Mouse (Mus musculus): ENCODE results near the gene Foxn3. TPM values are rescaled to one million over a fixed set of nuclear protein-coding genes. Genes with fewer than 3 reads are reported as not detected.

Gene Foxn3
- polyA plus RNA-seq, 1 experiment from 2014 or later = 54.0 TPM

- no peak for DNase-seq (ENCODE audit: low spot score)
- H3K9me3 ChIP-seq (replicated peaks; ENCODE audit: low read length) = no peaks in the 10 kb centered on the region
- 85% methylated on average over 5 of the region's 5 CpGs for WGBS
Observed at GRCm38 (mm10) chr12:99466426-99466825, 97.0 kb downstream of the Foxn3 start.

GRCm38 (mm10) chr12:99464291-99464690 lies 99.1 kb downstream of the Foxn3 start:
- TF ChIP-seq CTCF (IDR thresholded peaks at IDR 0.05; ENCODE audit: low read depth) = no peak
- 69% methylated on average over 5 of the region's 5 CpGs for WGBS
- no peak for ATAC-seq (replicated peaks; ENCODE audit: low FRiP score, low read depth)

More at GRCm38 (mm10) chr12:99466426-99466825, 97.0 kb downstream of the Foxn3 start:
- H3K4me2 ChIP-seq (ENCODE audit: low read length) = no peak overlapping the region
- TF ChIP-seq CTCF (IDR thresholded peaks at IDR 0.05; ENCODE audit: low read depth) = no peak
- no peaks in the 10 kb centered on the region for H3K36me3 ChIP-seq (ENCODE audit: insufficient read depth, low read length)
- H3K9ac ChIP-seq (ENCODE audit: low read depth, low read length) = no peak overlapping the region
- no peaks in the 10 kb centered on the region; the same call in 1 of the 2 replicates for H3K4me1 ChIP-seq (replicated peaks; ENCODE audit: insufficient read depth, low read length)
- no peak for ATAC-seq (replicated peaks; ENCODE audit: low FRiP score, low read depth)
- no peak overlapping the region for H3K4me3 ChIP-seq (replicated peaks; ENCODE audit: low read depth, low read length)
- no peaks in the 10 kb centered on the region for H3K27me3 ChIP-seq (ENCODE audit: insufficient read depth, low read length)
- H3K27ac ChIP-seq = no peak overlapping the region

GRCm38 (mm10) chr12:99462846-99463245 lies 100.5 kb downstream of the Foxn3 start:
- Histone ChIP-seq H3K36me3 (ENCODE audit: insufficient read depth, low read length) (no peaks in the 10 kb centered on the region), H3K9ac (ENCODE audit: low read depth, low read length) (no peak overlapping the region), H3K4me3 (replicated peaks; ENCODE audit: low read depth, low read length) (no peak overlapping the region), H3K27me3 (ENCODE audit: insufficient read depth, low read length) (no peaks in the 10 kb centered on the region), H3K9me3 (replicated peaks; ENCODE audit: low read length) (no peaks in the 10 kb centered on the region), H3K27ac (no peak overlapping the region), H3K4me1 (replicated peaks; ENCODE audit: insufficient read depth, low read length) (no peaks in the 10 kb centered on the region; the same call in 1 of the 2 replicates), H3K4me2 (ENCODE audit: low read length) (no peak overlapping the region)
- WGBS = 100% methylated on average over 1 of the region's 1 CpGs
- DNase-seq (ENCODE audit: low spot score) = no peak
- no peak for ATAC-seq (replicated peaks; ENCODE audit: low FRiP score, low read depth)
- TF ChIP-seq CTCF (IDR thresholded peaks at IDR 0.05; ENCODE audit: low read depth) = no peak

More at GRCm38 (mm10) chr12:99464291-99464690, 99.1 kb downstream of the Foxn3 start:
- Histone ChIP-seq H3K4me2 (ENCODE audit: low read length) (no peak overlapping the region), H3K4me1 (replicated peaks; ENCODE audit: insufficient read depth, low read length) (no peaks in the 10 kb centered on the region; the same call in 1 of the 2 replicates), H3K4me3 (replicated peaks; ENCODE audit: low read depth, low read length) (no peak overlapping the region), H3K9me3 (replicated peaks; ENCODE audit: low read length) (no peaks in the 10 kb centered on the region), H3K27me3 (ENCODE audit: insufficient read depth, low read length) (no peaks in the 10 kb centered on the region), H3K27ac (no peak overlapping the region), H3K36me3 (ENCODE audit: insufficient read depth, low read length) (no peaks in the 10 kb centered on the region), H3K9ac (ENCODE audit: low read depth, low read length) (no peak overlapping the region)
- no peak for DNase-seq (ENCODE audit: low spot score)

GRCm38 (mm10) chr12:99462302-99462701 lies 101.1 kb downstream of the Foxn3 start:
- no peak overlapping the region for H3K27ac ChIP-seq
- H3K9ac ChIP-seq (ENCODE audit: low read depth, low read length) = no peak overlapping the region
- no peaks in the 10 kb centered on the region for H3K27me3 ChIP-seq (ENCODE audit: insufficient read depth, low read length)

GRCm38 (mm10) chr12:99457521-99458205 lies 105.7 kb downstream of the Foxn3 start:
- Histone ChIP-seq H3K4me2 (ENCODE audit: low read length) (no peak overlapping the region), H3K27me3 (ENCODE audit: insufficient read depth, low read length) (no peaks in the 10 kb centered on the region), H3K4me1 (replicated peaks; ENCODE audit: insufficient read depth, low read length) (no peaks in the 10 kb centered on the region), H3K4me3 (replicated peaks; ENCODE audit: low read depth, low read length) (no peak overlapping the region), H3K36me3 (ENCODE audit: insufficient read depth, low read length) (no peaks in the 10 kb centered on the region), H3K9ac (ENCODE audit: low read depth, low read length) (no peak overlapping the region), H3K27ac (no peak overlapping the region), H3K9me3 (replicated peaks; ENCODE audit: low read length) (no peaks in the 10 kb centered on the region)
- WGBS = 61% methylated on average over 10 of the region's 10 CpGs
- TF ChIP-seq CTCF (IDR thresholded peaks at IDR 0.05; ENCODE audit: low read depth) = no peak
- DNase-seq (ENCODE audit: low spot score) = peak; percentile 13
- ATAC-seq (replicated peaks; ENCODE audit: low FRiP score, low read depth) = no peak

More at GRCm38 (mm10) chr12:99462302-99462701, 101.1 kb downstream of the Foxn3 start:
- DNase-seq (ENCODE audit: low spot score) (no peak), ATAC-seq (replicated peaks; ENCODE audit: low FRiP score, low read depth) (no peak)
- Histone ChIP-seq H3K4me1 (replicated peaks; ENCODE audit: insufficient read depth, low read length) (no peaks in the 10 kb centered on the region), H3K4me3 (replicated peaks; ENCODE audit: low read depth, low read length) (no peak overlapping the region), H3K4me2 (ENCODE audit: low read length) (no peak overlapping the region), H3K36me3 (ENCODE audit: insufficient read depth, low read length) (no peaks in the 10 kb centered on the region), H3K9me3 (replicated peaks; ENCODE audit: low read length) (no peaks in the 10 kb centered on the region)
- TF ChIP-seq CTCF (IDR thresholded peaks at IDR 0.05; ENCODE audit: low read depth) = no peak

- Histone ChIP-seq H3K4me2 (ENCODE audit: low read length) (no peak overlapping the region), H3K9me3 (replicated peaks; ENCODE audit: low read length) (no peaks in the 10 kb centered on the region), H3K9ac (ENCODE audit: low read depth, low read length) (no peak overlapping the region), H3K4me3 (replicated peaks; ENCODE audit: low read depth, low read length) (no peak overlapping the region), H3K36me3 (ENCODE audit: insufficient read depth, low read length) (no peaks in the 10 kb centered on the region), H3K27ac (no peak overlapping the region), H3K4me1 (replicated peaks; ENCODE audit: insufficient read depth, low read length) (no peaks in the 10 kb centered on the region), H3K27me3 (ENCODE audit: insufficient read depth, low read length) (no peaks in the 10 kb centered on the region)
- no peak for TF ChIP-seq CTCF (IDR thresholded peaks at IDR 0.05; ENCODE audit: low read depth)
- 88% methylated on average over 8 of the region's 8 CpGs for WGBS
- DNase-seq (ENCODE audit: low spot score) (no peak), ATAC-seq (replicated peaks; ENCODE audit: low FRiP score, low read depth) (no peak)
Observed at GRCm38 (mm10) chr12:99455580-99455979, 107.8 kb downstream of the Foxn3 start.
